Mouse (Mus musculus) lung, adult 2 months (tissue): ENCODE data around the gene Tcf3. TPM values are rescaled to one million over a fixed set of nuclear protein-coding genes. Genes with fewer than 3 reads are reported as not detected.

ENCODE experiments used
- DNase-seq: peaks from one replicate; pipeline ENCODE4 v3.0.0; 2022
- H3K4me1 ChIP-seq: fragments of 200-500 bp; 2 replicates; pipeline ENCODE4 v1.6.1; 2011; ENCODE audit warnings: low read length; ENCODE audit not compliant: control insufficient read depth, insufficient read depth
- H3K4me3 ChIP-seq: fragments of 200-500 bp; replicated peaks from 2 replicates; pipeline ENCODE3; 2011; ENCODE audit warnings: low read depth, mild to moderate bottlenecking, control low read depth, low read length; ENCODE audit errors: extremely low read depth
- CTCF ChIP-seq: fragments of 200-500 bp; IDR thresholded peaks from 2 replicates; pipeline ENCODE4 v1.5.1; 2011; ENCODE audit warnings: mild to moderate bottlenecking, low read length, control low read depth; ENCODE audit not compliant: insufficient read depth
- POLR2A ChIP-seq: fragments of 200-500 bp; IDR thresholded peaks from 2 replicates; pipeline ENCODE4 v1.6.1; 2011; ENCODE audit warnings: low read depth, mild to moderate bottlenecking, control low read depth, low read length, borderline replicate concordance; ENCODE audit errors: extremely low read depth
- WGBS: fragments of 180-500 bp; shearing (Covaris S2); methylation state at CpG from one replicate; pipeline ENCODE4 v1.1.7; 2018; 5-methylcytosine and 5-hydroxymethylcytosine counted together
- polyA plus RNA-seq: library from polyadenylated mRNA; depleted of rRNA; stranded (reverse); fragments of >200 nt; gene quantifications from 2 replicates; pipeline ENCODE4 v1.2.3, GENCODE M21; 2012; rRNA removed

Gene Tcf3
- polyA plus RNA-seq, 1 experiment, result 94.7 TPM

DNA sequence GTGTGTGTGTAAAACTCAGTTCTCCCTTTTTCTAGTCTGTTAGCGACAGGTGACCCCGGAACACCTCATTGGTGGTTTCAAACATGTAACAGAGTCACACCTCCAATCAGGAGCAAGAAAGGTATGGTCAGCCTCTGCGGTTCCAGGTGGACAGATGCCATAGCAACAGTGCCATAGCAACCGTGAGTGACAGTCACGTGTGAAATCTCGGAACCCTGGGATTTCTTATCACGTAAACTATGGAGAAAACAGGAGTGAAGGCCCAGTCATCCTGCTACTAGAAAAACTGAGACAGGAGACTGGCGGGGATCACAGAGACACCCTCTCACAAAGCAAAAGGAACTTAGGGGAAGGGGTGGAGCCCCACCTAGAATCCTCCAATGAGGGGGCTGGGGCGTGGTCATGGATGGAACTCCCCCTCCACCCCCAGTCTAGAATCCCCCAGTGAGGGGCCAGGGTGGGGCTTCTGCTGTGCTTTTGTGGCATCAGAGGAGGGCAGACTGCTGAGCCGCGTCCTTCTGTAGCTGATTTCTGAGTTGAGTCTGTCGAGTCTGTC lies 62.0 kb downstream of the Tcf3 start:
- TF ChIP-seq POLR2A (no peak), CTCF (no peak)
- 8% methylated on average over 12 of the region's 12 CpGs for WGBS
- H3K4me3 ChIP-seq, result peak overlapping the region; percentile 21
- no peaks in the 10 kb centered on the region for H3K4me1 ChIP-seq
- DNase-seq, result peak; percentile 63

DNA sequence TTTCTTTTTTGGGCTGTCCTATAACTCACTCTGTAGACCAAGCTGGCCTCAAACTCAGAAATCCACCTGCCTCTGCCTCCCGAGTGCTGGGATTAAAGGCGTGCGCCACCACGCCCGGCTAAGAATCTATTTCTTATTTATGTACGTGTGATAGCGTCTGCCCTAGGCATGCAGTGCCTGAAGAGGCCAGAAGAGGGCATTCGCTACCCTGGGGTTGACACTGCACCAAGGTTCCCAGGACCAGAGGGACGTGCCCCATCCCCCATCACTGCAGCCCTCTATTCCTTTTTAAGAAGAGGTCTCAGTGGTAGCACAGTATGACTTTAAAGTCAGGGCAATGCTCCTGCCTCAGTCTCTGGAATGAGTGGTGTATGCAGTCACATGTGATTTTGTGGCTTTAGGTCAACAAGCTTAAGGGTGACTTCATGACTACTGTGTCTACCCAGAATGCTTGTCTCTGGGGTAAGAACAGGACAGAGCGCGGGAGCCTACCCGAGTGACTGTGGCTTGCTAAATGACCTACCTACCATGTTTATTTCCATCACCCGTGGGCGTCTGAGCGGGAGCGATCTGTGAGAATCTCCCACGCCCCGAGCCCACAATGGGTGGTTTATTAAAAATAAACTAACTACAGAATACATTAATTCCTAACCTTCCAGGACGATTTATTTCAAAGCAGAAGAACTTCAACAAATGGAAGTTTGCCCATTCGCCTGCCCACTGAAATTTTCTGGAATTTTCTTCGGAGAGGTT lies 63.3 kb downstream of the Tcf3 start:
- WGBS, result 72% methylated on average over 21 of the region's 21 CpGs
- TF ChIP-seq POLR2A (no peak), CTCF (peak; percentile 44; the same call in 1 of the 2 replicates)
- no peak for DNase-seq
- H3K4me1 ChIP-seq, result no peaks in the 10 kb centered on the region
- H3K4me3 ChIP-seq, result no peak overlapping the region

DNA sequence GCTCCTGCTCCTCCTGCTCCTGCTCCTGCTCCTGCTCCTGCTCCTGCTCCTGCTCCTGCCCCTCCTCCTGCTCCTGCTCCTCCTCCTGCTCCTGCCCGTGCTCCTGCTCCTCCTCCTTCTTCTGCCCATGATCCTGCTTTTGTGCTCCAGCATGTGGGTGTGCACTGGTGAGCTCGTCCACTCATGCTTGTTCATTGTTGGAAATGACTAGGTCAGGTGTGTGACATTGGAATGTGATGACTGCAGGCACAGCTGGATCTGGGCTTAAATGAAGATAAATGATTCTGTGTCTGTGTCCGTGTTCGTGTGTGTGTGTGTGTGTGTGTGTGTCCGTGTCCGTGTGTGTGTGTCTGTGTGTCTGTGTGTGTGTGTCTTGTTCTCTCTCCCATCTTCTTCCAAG lies 65.1 kb downstream of the Tcf3 start:
- no peak for TF ChIP-seq POLR2A
- no peak for TF ChIP-seq CTCF
- DNase-seq, result no peak
- WGBS, result 86% methylated on average over 6 of the region's 6 CpGs

GRCm38 (mm10) chr10:80367954-80368353 lies 65.5 kb downstream of the Tcf3 start:
- TF ChIP-seq CTCF (no peak), POLR2A (no peak)
- no peak for DNase-seq
- no peak overlapping the region for H3K4me3 ChIP-seq
- no peaks in the 10 kb centered on the region for H3K4me1 ChIP-seq
- WGBS, result 48% methylated on average over 5 of the region's 5 CpGs

More for the DNA sequence above, 65.1 kb downstream of the Tcf3 start:
- Histone ChIP-seq H3K4me1 (no peaks in the 10 kb centered on the region), H3K4me3 (no peak overlapping the region)

DNA sequence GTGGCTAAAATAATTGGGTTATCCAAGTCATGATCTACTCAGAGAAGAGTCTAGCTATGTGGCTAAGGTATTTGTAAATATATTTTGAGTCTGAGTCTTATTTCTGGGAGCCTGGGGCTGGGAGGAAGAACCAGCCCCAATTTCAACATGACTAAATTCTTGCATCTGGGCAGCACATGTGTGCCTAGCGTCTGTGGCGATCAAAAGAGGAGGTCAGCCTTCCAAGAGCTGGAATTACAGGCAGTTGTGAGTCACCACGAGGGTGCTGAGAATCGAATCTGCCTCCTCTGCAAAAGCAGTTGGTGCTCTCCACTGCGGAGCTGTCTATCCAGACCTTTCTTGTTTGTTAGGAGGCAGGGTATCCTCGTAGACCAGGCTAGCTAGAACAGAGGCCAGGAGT lies 67.7 kb downstream of the Tcf3 start:
- Histone ChIP-seq H3K4me3 (no peak overlapping the region), H3K4me1 (no peaks in the 10 kb centered on the region)
- no peak for DNase-seq
- TF ChIP-seq POLR2A, result no peak
- TF ChIP-seq CTCF, result no peak
- 67% methylated on average over 6 of the region's 6 CpGs for WGBS

GRCm38 (mm10) chr10:80363734-80364133 lies 69.7 kb downstream of the Tcf3 start:
- TF ChIP-seq CTCF (no peak), POLR2A (no peak)
- WGBS, result 39% methylated on average over 6 of the region's 6 CpGs

More at GRCm38 (mm10) chr10:80363734-80364133, 69.7 kb downstream of the Tcf3 start:
- H3K4me3 ChIP-seq, result no peak overlapping the region
- no peaks in the 10 kb centered on the region for H3K4me1 ChIP-seq
- no peak for DNase-seq

Other genes with a start within 250 kb of the Tcf3 start
- 39.6 and 42.0 TPM in 2 replicates for gene Mum1, start 207.2 kb downstream of the Tcf3 start, polyA plus RNA-seq
- gene Ndufs7, start 184.5 kb downstream of the Tcf3 start, polyA plus RNA-seq, result 421 and 497 TPM in 2 replicates
- gene Gamt, start 172.6 kb downstream of the Tcf3 start, polyA plus RNA-seq, result 26.4 and 29.7 TPM in 2 replicates
- gene Dazap1, start 172.2 kb downstream of the Tcf3 start, polyA plus RNA-seq, result 65.9 and 68.5 TPM in 2 replicates
- gene Rps15, start 141.2 kb downstream of the Tcf3 start, polyA plus RNA-seq, result 1,318 and 1,397 TPM in 2 replicates
- gene Apc2, start 137.7 kb downstream of the Tcf3 start, polyA plus RNA-seq, result 3.8 and 4.1 TPM in 2 replicates
- gene 2310011J03Rik, start 113.1 kb downstream of the Tcf3 start, polyA plus RNA-seq, result 58.4 and 62.4 TPM in 2 replicates
- gene Pcsk4, start 104.1 kb downstream of the Tcf3 start, polyA plus RNA-seq, result 9.8 and 10.4 TPM in 2 replicates
- 23.7 and 26.8 TPM in 2 replicates for gene Reep6, start 103.7 kb downstream of the Tcf3 start, polyA plus RNA-seq
- 87.6 and 89.2 TPM in 2 replicates for gene Adamtsl5, start 85.2 kb downstream of the Tcf3 start, polyA plus RNA-seq
- 5.5 and 6.0 TPM in 2 replicates for gene Plk5, start 77.2 kb downstream of the Tcf3 start, polyA plus RNA-seq
- 37.5 and 48.3 TPM in 2 replicates for gene Mex3d, start 46.0 kb downstream of the Tcf3 start, polyA plus RNA-seq
- 131 and 143 TPM in 2 replicates for gene Mbd3, start 34.1 kb downstream of the Tcf3 start, polyA plus RNA-seq
- 1,202 and 1,263 TPM in 2 replicates for gene Uqcr11, start 26.8 kb downstream of the Tcf3 start, polyA plus RNA-seq
- not detected in 2 replicates for gene Onecut3, start 61.2 kb upstream of the Tcf3 start, polyA plus RNA-seq
- 0.08 and 0.11 TPM in 2 replicates for gene Atp8b3, start 105.5 kb upstream of the Tcf3 start, polyA plus RNA-seq
- 61.8 and 62.7 TPM in 2 replicates for gene Rexo1, start 127.9 kb upstream of the Tcf3 start, polyA plus RNA-seq
- gene Klf16, start 143.7 kb upstream of the Tcf3 start, polyA plus RNA-seq, result 24.8 and 31.5 TPM in 2 replicates
- gene Abhd17a, start 156.7 kb upstream of the Tcf3 start, polyA plus RNA-seq, result 191 and 262 TPM in 2 replicates
- gene Scamp4, start 169.2 kb upstream of the Tcf3 start, polyA plus RNA-seq, result 91.4 and 110 TPM in 2 replicates
- gene Adat3, start 169.2 kb upstream of the Tcf3 start, polyA plus RNA-seq, result 10.0 and 14.1 TPM in 2 replicates
- 1.6 and 2.2 TPM in 2 replicates for gene Gm49322, start 172.4 kb upstream of the Tcf3 start, polyA plus RNA-seq
- 246 and 276 TPM in 2 replicates for gene Csnk1g2, start 189.2 kb upstream of the Tcf3 start, polyA plus RNA-seq
- 87.0 and 91.3 TPM in 2 replicates for gene Btbd2, start 223.4 kb upstream of the Tcf3 start, polyA plus RNA-seq
- gene Mknk2, start 244.5 kb upstream of the Tcf3 start, polyA plus RNA-seq, result 267 and 338 TPM in 2 replicates